Mouse (Mus musculus) cerebellum, postnatal 25 days (tissue): Measurements from ENCODE around the gene Ryr2.
"Not testable (repeated sequence)": the region's sequence is repeated elsewhere in the genome, so short reads cannot be mapped to it uniquely, and the experiment has no call there.

ENCODE experiments used
- DNase-seq, 2 experiments: peaks; one replicate each; pipeline ENCODE4 v3.0.0; 2021; ENCODE audit warnings: mixed read lengths in 2 of 2

The Ryr2 gene

GRCm38 (mm10) chr13:11874852-11875251 is 231.9 kb downstream of the Ryr2 start:
- DNase-seq = peak in 1 of 2 experiments; percentile 43

- DNase-seq = no peak
Observed at GRCm38 (mm10) chr13:11869971-11870370, 236.8 kb downstream of the Ryr2 start.

DNA sequence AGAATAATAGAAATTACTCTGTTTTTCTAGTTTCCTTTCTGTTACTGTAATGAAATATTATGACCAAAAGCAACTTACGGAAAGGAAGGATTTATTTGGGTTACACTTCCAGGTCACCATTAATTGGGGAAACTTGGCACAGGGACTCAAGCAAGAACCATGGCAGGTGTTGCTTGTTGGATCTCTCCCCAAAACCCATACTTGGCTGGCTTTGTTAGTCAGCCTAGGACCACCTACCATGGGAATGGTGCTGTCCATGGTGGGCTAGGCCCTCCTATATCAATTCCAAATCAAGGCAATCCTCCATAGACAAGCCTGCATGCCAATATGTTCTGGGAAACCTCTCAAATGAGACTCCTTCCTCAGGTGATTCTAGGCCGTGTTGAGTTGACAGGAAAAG is 237.3 kb downstream of the Ryr2 start:
- no peak for DNase-seq

DNA sequence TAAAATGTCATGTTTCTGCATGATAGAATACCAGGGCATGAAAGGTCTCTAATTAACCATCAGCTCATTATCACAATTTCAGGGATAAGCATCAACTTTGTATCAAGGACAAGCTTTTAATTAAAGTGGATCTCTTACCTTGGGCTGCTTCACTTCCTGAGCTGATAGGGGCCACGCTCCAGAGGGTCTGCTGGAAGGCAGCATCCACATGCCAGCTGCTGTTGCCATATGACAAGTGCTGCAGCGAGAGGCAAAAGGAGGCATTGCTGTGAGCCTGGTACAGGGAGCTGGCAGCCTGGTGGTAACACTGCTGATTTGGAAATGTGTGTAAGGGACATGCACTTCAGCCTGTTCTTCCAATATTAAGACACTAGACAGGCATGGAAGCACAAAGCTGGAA is 237.8 kb downstream of the Ryr2 start:
- peak in 1 of 2 experiments; percentile 19 for DNase-seq

- no peak for DNase-seq
Observed at GRCm38 (mm10) chr13:11868056-11868455, 238.7 kb downstream of the Ryr2 start.

DNA sequence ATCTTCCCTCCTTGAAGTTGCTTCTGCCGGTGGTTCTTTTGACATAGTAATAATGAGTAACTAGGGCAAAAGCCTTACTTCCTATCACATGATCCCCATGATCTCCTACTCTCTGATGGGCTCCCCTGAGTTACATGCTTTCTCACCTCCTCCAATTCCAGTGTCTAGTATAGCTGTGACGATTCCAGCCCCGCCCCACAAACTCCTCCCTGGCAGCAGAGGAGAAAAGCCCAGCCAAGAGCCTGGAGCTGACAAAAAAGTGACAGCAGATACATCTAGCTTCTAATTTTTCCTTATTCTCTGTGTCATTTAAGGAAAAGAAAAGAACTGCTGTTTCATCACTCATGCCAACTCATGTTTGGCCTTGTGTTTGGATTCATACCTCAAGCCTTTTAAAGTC is 241.5 kb downstream of the Ryr2 start:
- peak in 1 of 2 experiments; percentile 21 for DNase-seq

- DNase-seq = no peak
Observed at GRCm38 (mm10) chr13:11851691-11852090, 255.1 kb downstream of the Ryr2 start.

GRCm38 (mm10) chr13:11843889-11844288 is 262.9 kb downstream of the Ryr2 start:
- no peak for DNase-seq

GRCm38 (mm10) chr13:11837870-11838269 is 268.9 kb downstream of the Ryr2 start:
- DNase-seq = no peak

DNA sequence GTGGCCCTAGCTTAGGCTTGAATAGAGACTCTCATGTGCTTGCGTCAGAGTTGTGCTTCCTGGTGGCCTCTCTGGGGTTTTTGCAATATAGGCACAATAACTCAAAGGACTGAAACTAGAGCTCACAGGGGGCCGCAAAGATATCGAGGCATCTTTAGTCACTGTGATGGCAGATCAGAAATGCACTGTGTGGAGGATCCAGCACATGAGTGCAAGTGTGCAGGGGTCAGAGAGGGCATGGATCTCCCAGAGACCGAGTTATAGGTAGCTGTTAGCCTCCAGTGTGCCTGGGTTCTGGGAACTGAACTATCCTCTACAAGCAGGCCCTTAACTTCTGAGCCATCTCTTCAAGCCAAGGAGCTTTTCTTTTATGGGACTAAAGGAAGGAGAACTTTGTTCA is 269.6 kb downstream of the Ryr2 start:
- no peak for DNase-seq

GRCm38 (mm10) chr13:11836304-11837078 is 270.3 kb downstream of the Ryr2 start:
- no peak for DNase-seq

DNA sequence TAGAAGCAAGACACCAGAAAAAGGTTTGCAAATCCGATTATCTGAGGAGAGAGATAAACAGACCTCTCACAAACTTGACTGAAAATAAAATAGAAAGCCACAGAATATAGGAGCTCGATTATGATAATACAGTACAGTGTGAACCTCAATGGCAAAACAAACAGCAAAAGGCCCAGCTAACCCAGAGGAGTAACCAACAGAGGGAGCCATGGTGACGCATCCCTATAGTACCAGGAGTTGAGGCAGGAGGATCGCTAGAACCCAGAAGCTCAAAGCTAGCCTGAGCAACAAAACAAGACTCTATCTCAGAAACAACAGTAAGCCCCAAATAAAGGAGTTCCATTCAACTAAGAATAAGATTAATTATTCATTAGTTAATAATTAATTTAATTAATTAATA is 275.5 kb downstream of the Ryr2 start:
- no peak for DNase-seq

DNA sequence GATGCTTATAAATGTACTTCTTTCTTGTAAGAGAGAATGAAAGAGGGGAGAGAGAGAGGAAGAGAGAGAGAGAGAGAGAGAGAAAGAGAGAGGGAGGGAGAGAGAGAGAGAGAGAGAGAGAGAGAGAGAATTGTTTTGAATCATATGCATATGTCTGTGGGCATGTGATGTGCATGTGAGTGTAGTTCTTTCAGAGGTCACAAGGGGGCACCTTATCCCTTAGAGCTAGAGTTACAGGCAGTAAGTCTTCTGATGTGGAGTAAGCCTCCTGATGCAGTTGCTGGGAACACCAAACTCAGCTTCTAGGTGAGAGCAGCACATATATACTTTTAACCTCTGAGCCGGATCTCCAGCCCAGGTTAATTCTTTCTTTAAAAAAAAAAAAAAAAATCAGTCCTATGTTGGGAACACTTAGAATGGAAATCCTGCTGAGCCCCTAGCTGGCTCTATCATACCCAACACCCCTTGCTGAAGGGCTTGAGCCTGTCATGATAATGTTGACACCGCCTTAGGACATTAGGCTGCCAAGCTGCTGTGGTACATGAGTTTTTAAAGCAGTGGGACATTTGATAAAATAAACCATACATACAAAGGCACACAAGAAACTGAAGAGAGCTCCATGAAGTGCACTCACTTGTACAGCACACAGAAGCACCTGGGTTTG is 281.1 kb downstream of the Ryr2 start:
- no peak for DNase-seq

DNA sequence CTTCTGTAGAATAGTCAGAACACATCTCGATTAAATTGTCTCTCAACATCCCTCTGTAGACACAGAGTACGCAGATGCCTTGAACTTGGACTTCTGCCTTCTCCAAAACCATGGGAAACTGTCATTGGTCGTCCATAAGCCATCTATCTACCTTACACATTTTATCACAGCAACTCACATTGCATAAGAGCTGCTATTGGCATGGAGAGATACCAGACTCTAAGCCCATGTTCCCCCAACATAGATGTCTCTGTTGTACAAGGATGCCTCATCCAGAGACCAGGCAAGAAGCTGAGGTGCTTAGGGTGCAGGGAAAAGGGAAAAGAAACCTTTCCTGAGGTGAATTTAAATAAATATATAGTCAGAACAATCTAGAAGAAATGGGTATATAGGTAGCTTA is 288.0 kb downstream of the Ryr2 start:
- no peak for DNase-seq

- DNase-seq = not testable (repeated sequence)
Observed at GRCm38 (mm10) chr13:11809365-11809764, 297.4 kb downstream of the Ryr2 start.

- peak; percentile 84 to 87 for DNase-seq
Observed at GRCm38 (mm10) chr13:11792536-11792935, 314.2 kb downstream of the Ryr2 start.

GRCm38 (mm10) chr13:11790536-11790935 is 316.2 kb downstream of the Ryr2 start:
- peak in 1 of 2 experiments; percentile 23 for DNase-seq

DNA sequence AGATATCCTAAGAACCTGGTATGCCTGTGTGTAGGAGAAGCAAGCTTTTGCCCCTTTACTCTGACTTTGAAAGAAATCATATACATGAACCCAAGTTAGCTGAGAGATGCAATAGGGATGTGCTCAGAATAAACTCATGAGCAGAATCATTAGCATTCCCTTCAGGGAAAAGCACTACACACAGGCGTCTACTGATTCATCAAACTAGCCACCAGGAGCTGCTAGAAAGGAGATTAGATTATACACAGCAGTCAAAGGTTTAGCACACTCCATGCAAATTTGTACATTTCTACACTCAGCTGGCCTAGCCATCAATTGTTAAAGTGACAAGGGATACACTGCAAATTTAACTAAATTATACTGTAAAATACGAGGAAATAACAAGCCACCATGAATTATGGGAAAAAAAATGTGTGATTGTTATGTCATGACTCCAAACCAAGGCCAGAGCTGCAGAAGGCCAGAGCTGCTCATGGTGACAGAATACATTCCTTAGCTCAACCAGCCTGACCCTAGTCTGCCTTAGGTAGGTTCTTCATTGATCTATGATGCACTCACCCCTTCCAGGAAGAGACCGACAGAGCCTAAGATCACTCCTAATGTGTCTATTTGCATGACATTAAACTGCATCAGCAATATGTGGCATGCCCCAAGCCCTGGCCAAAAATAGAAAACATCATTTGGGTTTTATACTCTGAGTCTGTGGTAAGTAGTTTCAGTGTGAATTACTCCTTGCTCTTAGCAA is 324.2 kb downstream of the Ryr2 start:
- no peak for DNase-seq

GRCm38 (mm10) chr13:11781065-11781464 is 325.7 kb downstream of the Ryr2 start:
- peak; percentile 49 to 65 for DNase-seq

GRCm38 (mm10) chr13:11777726-11778125 is 329.0 kb downstream of the Ryr2 start:
- no peak for DNase-seq

GRCm38 (mm10) chr13:11772173-11772572 is 334.6 kb downstream of the Ryr2 start:
- no peak for DNase-seq

GRCm38 (mm10) chr13:11766899-11767298 is 339.8 kb downstream of the Ryr2 start:
- DNase-seq = no peak

DNA sequence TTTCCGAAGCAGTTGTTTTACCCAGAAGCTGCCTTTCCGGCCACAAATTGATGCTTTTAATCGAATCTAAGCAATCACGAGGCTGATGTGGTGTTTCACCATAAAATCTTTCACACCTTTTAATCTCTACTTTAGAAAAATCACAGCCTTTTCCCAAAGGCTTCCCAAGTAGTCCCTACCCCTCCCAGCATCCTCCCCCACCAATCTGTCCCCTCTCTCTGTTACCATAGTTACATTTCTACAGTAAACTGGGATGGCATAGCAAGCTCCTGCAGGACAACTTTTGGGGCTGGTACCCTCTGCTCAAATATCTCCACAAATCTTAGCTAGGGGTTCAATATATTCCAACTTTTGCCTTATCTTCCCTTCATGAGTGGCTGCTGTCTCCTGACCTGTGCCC is 342.8 kb downstream of the Ryr2 start:
- no peak for DNase-seq

DNA sequence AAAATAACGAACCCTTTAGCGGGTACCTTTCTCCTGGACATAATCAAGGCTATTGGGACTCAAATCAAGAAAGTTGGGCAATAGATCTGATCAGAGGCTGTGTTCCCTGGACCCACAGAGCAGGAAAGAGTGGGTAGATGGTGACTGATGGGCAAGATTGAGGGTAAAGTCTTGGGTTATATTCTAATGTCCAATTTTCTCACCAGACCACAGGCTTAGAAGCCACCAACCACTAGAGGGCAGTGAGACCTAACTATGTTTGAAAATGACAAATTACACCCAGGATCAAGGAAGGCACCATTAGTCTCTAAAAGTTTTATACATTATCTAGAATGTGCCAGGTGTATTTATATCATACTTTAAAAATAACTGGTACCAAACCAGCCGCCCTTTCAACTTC is 343.6 kb downstream of the Ryr2 start:
- peak; percentile 53 to 76 for DNase-seq
